Mouse (Mus musculus) limb, embryonic 14.5 days (tissue): Measurements from ENCODE around the gene Gm44503. TPM values are rescaled to one million over a fixed set of nuclear protein-coding genes. Genes with fewer than 3 reads are reported as not detected.

ENCODE experiments used
- ATAC-seq: fragments of 200-750 bp; cut with Nextera tagmentation; 2 replicates; pipeline ENCODE4 v1.8.0; 2017; ENCODE audit warnings: low read depth, moderate number of reproducible peaks, moderate TSS enrichment; ENCODE audit not compliant: low FRiP score
- DNase-seq: peaks from one replicate; pipeline ENCODE4 v3.0.0-alpha.2; 2015; ENCODE audit warnings: low spot score
- H3K27ac ChIP-seq: fragments of 300-500 bp; sonication (generic); replicated peaks from 2 replicates; pipeline ENCODE4 v1.5.1; 2014; ENCODE audit warnings: low read depth, mild to moderate bottlenecking, low read length, moderate library complexity, mixed read lengths
- H3K27me3 ChIP-seq: fragments of 300-500 bp; sonication (generic); 2 replicates; pipeline ENCODE4 v1.6.1; 2014; ENCODE audit warnings: low read length, mixed read lengths; ENCODE audit not compliant: control insufficient read depth, insufficient read depth
- H3K36me3 ChIP-seq: fragments of 300-500 bp; sonication (generic); 2 replicates; pipeline ENCODE4 v1.6.1; 2014; ENCODE audit warnings: mild to moderate bottlenecking, low read length, moderate library complexity, mixed read lengths; ENCODE audit not compliant: control insufficient read depth, insufficient read depth
- H3K4me1 ChIP-seq: fragments of 300-500 bp; sonication (generic); 2 replicates; pipeline ENCODE4 v1.6.1; 2014; ENCODE audit warnings: antibody characterized with exemption, low read length, mixed read lengths; ENCODE audit not compliant: control insufficient read depth, insufficient read depth
- H3K4me2 ChIP-seq: fragments of 300-500 bp; sonication (generic); replicated peaks from 2 replicates; pipeline ENCODE4 v1.6.1; 2014; ENCODE audit warnings: low read depth, mild to moderate bottlenecking, low read length, moderate library complexity; ENCODE audit not compliant: severe bottlenecking
- H3K4me3 ChIP-seq: fragments of 300-500 bp; sonication (generic); replicated peaks from 2 replicates; pipeline ENCODE4 v1.5.1; 2014; ENCODE audit warnings: low read length
- H3K9ac ChIP-seq: fragments of 300-500 bp; sonication (generic); 2 replicates; pipeline ENCODE4 v1.6.1; 2014; ENCODE audit warnings: mild to moderate bottlenecking, low read depth, low read length, moderate library complexity; ENCODE audit not compliant: severe bottlenecking
- H3K9me3 ChIP-seq: fragments of 300-500 bp; sonication (generic); 2 replicates; pipeline ENCODE4 v1.6.1; 2016; ENCODE audit warnings: low read length; ENCODE audit not compliant: control insufficient read depth
- POLR2A ChIP-seq: fragments of 200-500 bp; IDR thresholded peaks from 2 replicates; pipeline ENCODE4 v1.8.0; 2012; ENCODE audit warnings: inconsistent platforms, mild to moderate bottlenecking, moderate library complexity, borderline replicate concordance; ENCODE audit not compliant: insufficient read depth, insufficient read length; ENCODE audit errors: extremely low read depth
- WGBS: fragments of 180-500 bp; shearing (Covaris S2); extraction: QIAGEN DNeasy Blood & Tissue Kit; methylation state at CpG from one replicate; pipeline ENCODE4 v1.1.7; 2014; 5-methylcytosine and 5-hydroxymethylcytosine counted together
- polyA plus RNA-seq, 2 experiments: library from polyadenylated mRNA; depleted of rRNA in 1 of 2; stranded (reverse) in 1 of 2; unstranded in 1 of 2; fragments of >200 nt; fragmentation: Nextera tagmentation in 1 of 2; extraction: Ambion mirVana in 1 of 2; gene quantifications; 2 replicates each; pipeline versions ENCODE4 v1.2.1 to v1.2.3; 2012 to 2014

Gm44503 gene
- polyA plus RNA-seq, 2 experiments: not detected

DNA sequence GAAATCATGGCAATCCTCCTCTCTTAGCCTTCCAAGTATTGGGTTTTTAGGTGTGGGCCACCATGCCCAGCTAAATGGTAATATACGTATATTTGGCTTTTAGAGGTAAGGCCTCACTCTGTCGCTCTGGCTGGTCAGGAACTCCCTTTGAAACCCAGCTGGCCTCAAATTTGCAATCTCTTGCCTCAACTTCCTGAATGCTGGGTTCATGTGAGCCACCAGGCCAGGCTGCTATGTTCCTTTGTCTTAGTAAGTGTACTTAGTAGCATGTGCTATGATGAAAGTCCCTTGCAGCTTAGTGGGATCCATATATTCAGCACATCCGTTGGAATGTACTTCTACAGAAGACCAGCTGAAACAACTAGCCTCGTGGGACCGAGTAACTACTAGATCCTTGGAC, 16.1 kb downstream of the Gm44503 start:
- DNase-seq: no peak
- TF ChIP-seq POLR2A: no peak
- ATAC-seq: no peak
- 86% methylated on average over 5 of the region's 5 CpGs for whole genome bisulfite sequencing
- Histone ChIP-seq H3K9ac (no peak overlapping the region), H3K27me3 (no peaks in the 10 kb centered on the region), H3K27ac (no peak overlapping the region), H3K9me3 (no peaks in the 10 kb centered on the region), H3K4me1 (no peaks in the 10 kb centered on the region), H3K4me2 (no peak overlapping the region), H3K36me3 (no peaks in the 10 kb centered on the region), H3K4me3 (no peak overlapping the region)

DNA sequence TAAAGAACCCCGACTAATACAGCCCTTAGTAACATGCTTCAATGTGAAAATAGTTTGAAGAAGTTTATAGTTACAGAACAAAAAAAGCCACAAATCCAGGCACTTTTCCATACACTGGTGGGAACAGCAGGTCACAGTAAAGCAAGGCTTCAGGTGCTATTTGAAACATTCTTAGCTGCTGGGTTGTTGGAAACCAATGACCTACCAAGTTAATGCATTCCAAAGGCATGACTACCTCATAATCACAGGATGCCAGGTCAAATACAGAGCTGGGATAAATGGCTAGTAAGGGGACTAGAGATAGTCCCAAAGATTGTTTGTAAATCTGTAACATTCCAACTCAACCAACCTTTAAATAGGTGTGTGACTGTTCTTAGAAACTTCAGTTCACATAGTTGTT, 16.6 kb downstream of the Gm44503 start:
- no peaks in the 10 kb centered on the region for H3K36me3 ChIP-seq
- H3K9ac ChIP-seq: no peak overlapping the region
- H3K4me3 ChIP-seq: no peak overlapping the region
- no peak overlapping the region for H3K27ac ChIP-seq
- DNase-seq (no peak), ATAC-seq (no peak)
- no peaks in the 10 kb centered on the region for H3K9me3 ChIP-seq
- H3K27me3 ChIP-seq: no peaks in the 10 kb centered on the region
- no peak overlapping the region for H3K4me2 ChIP-seq
- WGBS: 84% methylated on average over 1 of the region's 1 CpGs
- H3K4me1 ChIP-seq: no peaks in the 10 kb centered on the region
- TF ChIP-seq POLR2A: no peak

DNA sequence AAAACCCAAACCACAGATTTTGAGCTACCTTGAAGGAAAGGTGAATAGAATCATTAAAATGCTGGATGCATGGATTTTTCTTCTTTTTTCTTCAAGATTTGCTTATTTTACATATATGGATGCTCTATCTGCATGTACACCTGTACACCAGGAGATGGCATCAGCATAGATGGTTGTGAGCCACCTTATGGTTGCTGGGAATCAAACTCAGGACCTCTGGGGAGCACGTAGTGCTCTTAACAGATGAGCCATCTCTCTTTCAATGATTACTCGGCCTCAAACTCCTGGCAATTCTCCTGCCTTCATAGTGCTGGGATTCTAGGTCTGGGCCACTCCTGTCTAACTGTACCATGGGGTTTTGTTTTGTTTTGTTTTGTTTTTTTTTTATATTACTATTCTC, 24.4 kb downstream of the Gm44503 start:
- no peak overlapping the region for H3K9ac ChIP-seq
- ATAC-seq (no peak), DNase-seq (no peak)
- H3K4me3 ChIP-seq: no peak overlapping the region
- no peaks in the 10 kb centered on the region for H3K27me3 ChIP-seq
- H3K9me3 ChIP-seq: no peaks in the 10 kb centered on the region
- no peak overlapping the region for H3K4me2 ChIP-seq
- no peak overlapping the region for H3K27ac ChIP-seq
- TF ChIP-seq POLR2A: no peak
- H3K36me3 ChIP-seq: no peaks in the 10 kb centered on the region
- WGBS: 67% methylated on average over 2 of the region's 2 CpGs
- H3K4me1 ChIP-seq: peaks cover 3% of the 10 kb centered on the region; the same call in 1 of the 2 replicates

DNA sequence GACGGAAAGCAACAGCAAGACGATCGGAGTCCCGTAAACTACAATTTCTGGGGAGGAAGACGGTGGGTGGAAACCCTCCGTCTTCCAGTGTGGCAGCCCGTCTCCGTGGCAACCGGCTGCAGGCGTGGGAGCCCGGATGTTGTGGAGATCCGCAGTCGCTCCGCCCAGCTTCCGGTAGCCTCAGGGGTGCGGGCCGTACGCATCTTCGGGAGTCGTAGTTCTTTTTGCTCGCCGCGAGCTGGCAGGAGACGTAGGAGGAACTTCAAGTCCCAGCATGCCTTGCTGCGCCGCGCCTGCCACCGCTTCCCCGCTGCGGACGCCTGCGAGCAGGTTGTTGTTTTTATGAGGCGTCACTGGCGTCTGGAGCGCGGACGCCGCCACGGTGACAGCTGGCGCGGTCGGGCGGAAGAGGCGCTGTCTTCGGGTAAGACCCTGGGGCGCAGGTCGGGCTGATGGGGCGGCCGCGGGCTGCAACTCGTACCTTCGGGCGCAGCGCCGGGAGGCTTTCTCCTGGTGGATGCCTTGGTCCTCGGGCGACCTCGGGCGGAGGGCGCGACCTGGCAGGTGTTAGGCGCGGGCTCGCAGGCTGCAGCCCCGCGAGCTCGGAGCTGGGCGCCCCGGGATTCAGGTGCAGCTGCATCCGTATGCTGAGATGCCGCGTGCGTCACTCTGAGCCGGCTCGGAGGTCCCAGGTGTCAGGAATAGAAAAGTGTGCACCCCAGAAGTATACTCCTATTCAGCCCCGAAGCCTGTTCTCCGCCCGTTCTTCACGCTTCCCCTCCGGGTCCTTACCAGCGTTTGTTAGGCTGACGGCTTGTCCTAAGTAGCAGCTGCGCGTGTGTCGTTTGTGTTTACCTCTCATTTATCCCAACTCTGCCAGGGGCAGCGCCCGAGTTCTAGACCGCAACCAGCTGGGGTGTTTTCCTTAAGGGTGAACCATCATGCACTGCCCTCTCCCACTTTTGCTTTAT, 26.9 kb downstream of the Gm44503 start, which contains the start of the genes Ccpg1os and Ccpg1:
TSS of gene Ccpg1os (minus strand) at position 133 of the 971 bp plus-strand sequence.
TSS of gene Ccpg1 (plus strand) at position 180 of the 971 bp plus-strand sequence.
- H3K4me2 ChIP-seq: peak within 1 kb of the TSS; percentile 87

DNA sequence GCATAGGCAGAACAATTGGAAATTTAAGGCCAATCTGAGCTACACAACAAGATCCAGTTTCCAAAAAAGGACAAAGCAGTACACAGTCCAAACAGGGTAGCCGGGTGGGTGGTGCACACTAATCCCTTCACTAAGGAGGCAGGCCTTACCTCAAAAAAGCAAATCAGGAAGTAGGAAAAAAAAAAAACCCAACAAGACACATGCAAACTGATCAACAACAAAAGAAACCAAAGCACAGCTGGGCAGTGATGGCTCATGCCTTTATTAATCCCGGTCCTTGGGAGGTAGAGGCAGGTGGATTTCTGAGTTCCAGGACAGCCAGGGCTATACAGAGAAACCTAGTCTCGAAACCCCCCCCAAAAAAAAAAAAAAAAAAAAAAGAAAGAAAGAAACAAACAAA, 29.1 kb downstream of the Gm44503 start:
- no peak for TF ChIP-seq POLR2A
- no peaks in the 10 kb centered on the region for H3K36me3 ChIP-seq
- ATAC-seq (no peak), DNase-seq (no peak)
- no peak overlapping the region for H3K4me3 ChIP-seq
- H3K4me1 ChIP-seq: peaks cover 3% of the 10 kb centered on the region; the same call in 1 of the 2 replicates
- H3K9ac ChIP-seq: no peak overlapping the region
- no peak overlapping the region for H3K27ac ChIP-seq
- H3K9me3 ChIP-seq: no peaks in the 10 kb centered on the region
- H3K27me3 ChIP-seq: no peaks in the 10 kb centered on the region
- no peak overlapping the region for H3K4me2 ChIP-seq
- WGBS: 75% methylated on average over 3 of the region's 3 CpGs

More for the DNA sequence above, 26.9 kb downstream of the Gm44503 start, which contains the start of the genes Ccpg1os and Ccpg1:
- WGBS: under 1% methylated on average over 83 of the region's 88 CpGs
- no peaks in the 10 kb centered on the region for H3K9me3 ChIP-seq
- peak within 1 kb of the TSS; percentile 66 for H3K9ac ChIP-seq
- DNase-seq: peak; percentile 95
- H3K4me1 ChIP-seq: peaks cover 3% of the 10 kb centered on the region; the same call in 1 of the 2 replicates
- TF ChIP-seq POLR2A: no peak
- H3K36me3 ChIP-seq: no peaks in the 10 kb centered on the region
- H3K27ac ChIP-seq: no peak within 1 kb of the TSS
- H3K4me3 ChIP-seq: peak within 1 kb of the TSS; percentile 78
- H3K27me3 ChIP-seq: no peaks in the 10 kb centered on the region
- ATAC-seq: peak; percentile 99
